Mouse (Mus musculus) layer of hippocampus, adult 2 months (tissue): Measurements from ENCODE around the gene Ak3. TPM values are rescaled to one million over a fixed set of nuclear protein-coding genes. Genes with fewer than 3 reads are reported as not detected.
"Not testable (repeated sequence)": the region's sequence is repeated elsewhere in the genome, so short reads cannot be mapped to it uniquely, and the experiment has no call there.

Source experiments
- DNase-seq, 2 experiments: peaks; one replicate each; pipeline ENCODE4 v3.0.0; 2022; ENCODE audit warnings: low spot score in 2 of 2
- H3K27ac ChIP-seq: fragments of 200-600 bp; 2 replicates; pipeline ENCODE4 v1.8.1; 2022
- H3K4me3 ChIP-seq: fragments of 200-600 bp; 2 replicates; pipeline ENCODE4 v1.8.1; 2022; ENCODE audit warnings: mild to moderate bottlenecking
- CTCF ChIP-seq: fragments of 200-600 bp; conservative IDR thresholded peaks from 2 replicates; pipeline ENCODE4 v1.8.1; 2022; ENCODE audit warnings: antibody characterized with exemption, mild to moderate bottlenecking, moderate library complexity
- total RNA-seq, 2 experiments: library from RNA; stranded (reverse); gene quantifications; 2 replicates each; pipeline ENCODE4 v1.2.3; 2021

The Ak3 gene
- total RNA-seq, 2 experiments from 2014 or later = 51.5 to 53.0 TPM

GRCm38 (mm10) chr19:29009046-29009445, 38.7 kb downstream of the Ak3 start:
- DNase-seq = no peak
- H3K4me3 ChIP-seq = no peak overlapping the region
- H3K27ac ChIP-seq = no peak overlapping the region
- no peak for TF ChIP-seq CTCF

- no peak for TF ChIP-seq CTCF
- Histone ChIP-seq H3K4me3 (no peak overlapping the region), H3K27ac (no peak overlapping the region)
- no peak for DNase-seq
These were observed 39.6 kb downstream of the Ak3 start for GRCm38 (mm10) chr19:29008069-29008706.

GRCm38 (mm10) chr19:29000321-29000720, 47.4 kb downstream of the Ak3 start:
- H3K4me3 ChIP-seq, DNase-seq, H3K27ac ChIP-seq: not testable (repeated sequence)

GRCm38 (mm10) chr19:28997976-28998630, 49.7 kb downstream of the Ak3 start:
- Histone ChIP-seq H3K27ac (no peak overlapping the region), H3K4me3 (peak overlapping the region; percentile 1; the same call in 1 of the 2 replicates)
- TF ChIP-seq CTCF = no peak
- DNase-seq = no peak

GRCm38 (mm10) chr19:28995366-28995765, 52.4 kb downstream of the Ak3 start:
- Histone ChIP-seq H3K27ac (peak overlapping the region; percentile 78), H3K4me3 (peak overlapping the region; percentile 33)
- no peak for DNase-seq
- TF ChIP-seq CTCF = no peak

- TF ChIP-seq CTCF = no peak
- peak in 1 of 2 experiments; percentile 49 for DNase-seq
- H3K27ac ChIP-seq = peak overlapping the region; percentile 78
- H3K4me3 ChIP-seq = peak overlapping the region; percentile 33
These were observed 52.9 kb downstream of the Ak3 start for GRCm38 (mm10) chr19:28994870-28995269.

GRCm38 (mm10) chr19:28991391-28991790, 56.4 kb downstream of the Ak3 start:
- no peak for DNase-seq
- H3K4me3 ChIP-seq = peak overlapping the region; percentile 67
- H3K27ac ChIP-seq = peak overlapping the region; percentile 96
- TF ChIP-seq CTCF = no peak

GRCm38 (mm10) chr19:28990590-28991221, 57.1 kb downstream of the Ak3 start:
- DNase-seq = no peak
- Histone ChIP-seq H3K4me3 (peak overlapping the region; percentile 67), H3K27ac (peak overlapping the region; percentile 96)
- TF ChIP-seq CTCF = no peak

GRCm38 (mm10) chr19:28990194-28990589, 57.6 kb downstream of the Ak3 start, which contains the start of gene Cdc37l1:
Gene Cdc37l1 (plus strand): TSS chr19:28990352.
- no peak for TF ChIP-seq CTCF
- DNase-seq = peak; percentile 95 to 99
- Histone ChIP-seq H3K4me3 (peak within 1 kb of the TSS; percentile 67), H3K27ac (peak within 1 kb of the TSS; percentile 96)

- peak overlapping the region; percentile 67 for H3K4me3 ChIP-seq
- peak overlapping the region; percentile 96 for H3K27ac ChIP-seq
- DNase-seq = no peak
- no peak for TF ChIP-seq CTCF
These were observed 58.2 kb downstream of the Ak3 start for GRCm38 (mm10) chr19:28989515-28989914.

GRCm38 (mm10) chr19:28982617-28983016, 65.1 kb downstream of the Ak3 start:
- no peak for TF ChIP-seq CTCF
- Histone ChIP-seq H3K4me3 (no peak overlapping the region), H3K27ac (no peak overlapping the region)
- DNase-seq = no peak

GRCm38 (mm10) chr19:28974862-28975611, 72.7 kb downstream of the Ak3 start:
- Histone ChIP-seq H3K27ac (peak overlapping the region; percentile 62), H3K4me3 (peak overlapping the region; percentile 63)
- DNase-seq = peak; percentile 73 to 81
- peak; percentile 94 for TF ChIP-seq CTCF

Other genes starting within 250 kb of the Ak3 start
- 100 to 1,000 TPM; 139 to 149 TPM for gene Slc1a1, start 212.9 kb downstream of the Ak3 start, total RNA-seq
- 10 to 100 TPM; 51.2 to 52.4 TPM for gene Plpp6, start 84.0 kb downstream of the Ak3 start, total RNA-seq
- gene 4430402I18Rik, start 80.2 kb downstream of the Ak3 start, total RNA-seq = 1 to 10 TPM; 7.4 to 9.2 TPM
- 100 to 1,000 TPM; 105 to 114 TPM for gene Cdc37l1, start 57.6 kb downstream of the Ak3 start, total RNA-seq
- 10 to 100 TPM; 19.3 to 22.0 TPM for gene Rcl1, start 53.4 kb upstream of the Ak3 start, total RNA-seq
- gene Jak2, start 203.9 kb upstream of the Ak3 start, total RNA-seq = 10 to 100 TPM; 27.1 to 28.1 TPM